Mouse (Mus musculus) liver, adult 2 months (tissue): ENCODE data around the gene Tmem108.

ENCODE experiments used
- CTCF ChIP-seq: fragments of 200-500 bp; IDR thresholded peaks from 2 replicates; pipeline ENCODE4 v1.5.1; 2011; ENCODE audit warnings: low read depth, low read length, control low read depth
- POLR2A ChIP-seq: fragments of 200-500 bp; IDR thresholded peaks from 2 replicates; pipeline ENCODE4 v1.6.1; 2011; ENCODE audit warnings: low read length, control low read depth; ENCODE audit not compliant: insufficient read depth; ENCODE audit errors: extremely low read depth

DNA sequence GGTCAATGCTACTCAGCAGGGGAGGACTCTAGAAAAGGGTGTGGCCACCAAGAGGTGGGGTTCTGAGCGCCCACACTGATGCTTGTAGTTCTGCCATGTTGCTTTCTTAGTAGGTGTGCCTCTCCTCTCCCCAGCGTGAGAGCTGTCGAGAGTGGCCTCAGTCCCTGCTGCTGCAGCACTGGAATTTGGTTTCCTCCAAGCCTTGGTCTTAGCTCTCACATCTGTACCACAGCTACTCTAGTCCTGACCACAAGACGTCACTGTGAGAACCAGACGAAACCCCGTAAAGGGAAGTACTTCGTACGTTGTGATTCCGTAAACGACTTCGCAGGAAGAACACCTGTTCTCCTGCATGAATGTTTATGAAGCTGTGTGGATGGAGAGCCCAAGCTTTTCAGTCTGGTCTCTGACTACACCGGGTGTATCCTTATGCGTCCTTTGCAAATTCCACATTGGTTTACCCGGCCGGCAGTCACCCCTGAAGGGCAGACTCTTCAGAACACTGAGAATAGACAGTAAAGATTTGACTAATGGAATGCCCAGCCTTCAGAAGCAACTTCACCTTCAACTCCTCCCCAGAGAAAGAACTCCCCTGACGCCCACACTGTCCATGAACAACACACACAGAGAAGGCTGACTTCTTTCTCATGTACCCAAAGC, 53.0 kb downstream of the Tmem108 start:
- TF ChIP-seq POLR2A (no peak), CTCF (no peak)
